1 mouse cellular context compared by ENCODE assay signal in the genomic region with DNA sequence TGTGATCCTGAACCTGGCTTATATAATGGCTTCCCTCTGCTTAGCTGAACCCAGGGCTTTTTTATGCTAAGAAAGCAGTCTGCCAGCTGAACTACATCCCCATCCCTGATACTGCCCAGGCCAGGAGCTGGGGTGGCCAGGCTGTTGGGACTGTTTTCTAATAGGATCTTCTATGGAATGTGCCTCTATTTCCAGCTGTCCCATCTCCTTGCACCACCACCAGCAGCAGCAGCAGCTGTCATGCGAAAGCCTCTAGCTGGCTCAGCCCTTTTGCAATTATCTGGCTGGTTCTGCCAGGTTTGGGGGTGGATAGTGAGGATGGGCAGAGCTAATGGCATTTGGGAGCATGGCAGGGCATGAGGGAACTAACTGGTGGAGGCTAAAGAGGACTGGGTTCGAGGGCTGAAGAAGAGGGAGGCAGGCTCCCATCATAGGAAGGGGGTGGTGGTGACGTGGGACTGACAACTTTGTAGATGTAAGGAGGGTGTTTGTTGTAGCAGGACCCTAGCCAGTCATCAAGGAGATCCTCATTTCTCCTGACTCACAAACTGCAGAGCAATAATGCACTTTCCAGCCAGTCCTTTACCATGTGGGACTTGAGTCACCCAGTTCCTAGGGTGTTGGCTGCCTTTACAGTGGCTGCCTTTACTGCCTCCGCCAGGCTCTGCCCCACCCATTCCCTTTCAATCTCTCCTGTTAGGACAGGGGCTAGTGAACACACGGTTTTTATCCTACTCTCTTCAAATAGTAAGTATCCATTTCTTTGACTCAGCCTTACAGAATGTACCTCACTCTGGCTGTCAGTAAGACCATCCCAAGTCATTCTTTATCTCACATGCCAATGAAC.
TF ChIP-seq lines count a peak whose summit lies in the region.

No protein-coding gene starts in this region.

TF ChIP-seq in MEL, 35 proteins besides CTCF, POLR2A, EP300 and RAD21 (continued from another document):
- TF ChIP-seq HCFC1 (IDR thresholded peaks at IDR 0.05; ENCODE audit: low read depth, low read length) (no peak), ZKSCAN1 (IDR thresholded peaks at IDR 0.05; ENCODE audit: low read depth, low read length) (no peak), SIN3A (IDR thresholded peaks at IDR 0.05; ENCODE audit: low read length) (0 out of 2 replicates have a peak, but pooled peaks have one; percentile 36), JUND (IDR thresholded peaks at IDR 0.05; ENCODE audit: low read depth, low read length) (no peak), ZMIZ1 (IDR thresholded peaks at IDR 0.05; ENCODE audit: low read depth, low read length) (no peak), TBP (IDR thresholded peaks at IDR 0.05; ENCODE audit: low read depth, low read length) (0 out of 2 replicates have a peak, but pooled peaks have one; percentile 25), CHD1 (IDR thresholded peaks at IDR 0.05; ENCODE audit: low read depth, low read length) (no peak), MXI1 (IDR thresholded peaks at IDR 0.05; ENCODE audit: low read depth, low read length) (0 out of 2 replicates have a peak, but pooled peaks have one; percentile 19), SMC3 (IDR thresholded peaks at IDR 0.05; ENCODE audit: low read depth, low read length) (no peak; the same call in none of the 2 replicates), NELFE (IDR thresholded peaks at IDR 0.05; ENCODE audit: low read depth, low read length) (0 out of 2 replicates have a peak, but pooled peaks have one; percentile 10), MYB (IDR thresholded peaks at IDR 0.05; ENCODE audit: low read depth, low read length) (no peak)
